Mouse (Mus musculus) spleen, adult 2 months (tissue): ENCODE results near the gene Lrba.

Experiments
- CTCF ChIP-seq: fragments of 200-500 bp; IDR thresholded peaks from 2 replicates; pipeline ENCODE4 v1.5.1; 2011; ENCODE audit warnings: mild to moderate bottlenecking, inconsistent platforms; ENCODE audit not compliant: insufficient read depth, insufficient read length, insufficient replicate concordance; ENCODE audit errors: extremely low read depth
- POLR2A ChIP-seq: fragments of 200-500 bp; IDR thresholded peaks from 2 replicates; pipeline ENCODE4 v1.6.1; 2011; ENCODE audit warnings: low read depth, low read length, inconsistent platforms

DNA sequence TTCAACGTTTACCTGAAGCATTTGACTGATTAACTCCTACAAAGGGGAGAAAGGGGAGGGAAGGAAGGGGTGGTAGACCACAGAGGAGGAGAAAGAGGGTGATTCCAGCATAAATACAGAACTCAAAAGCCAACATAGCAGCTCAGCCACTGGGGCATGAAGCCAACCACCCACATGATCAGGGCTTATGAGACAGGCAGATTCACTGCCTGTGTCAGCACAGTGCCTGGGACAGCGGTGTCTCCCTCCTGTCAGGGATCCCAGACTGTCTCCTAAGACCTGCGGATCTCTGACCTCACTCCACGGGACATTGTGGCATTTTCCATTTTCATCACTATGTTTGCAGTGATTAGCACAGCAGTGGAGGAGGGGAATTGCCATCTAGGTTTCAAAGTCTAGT lies 568.8 kb downstream of the Lrba start:
- no peak for TF ChIP-seq CTCF
- TF ChIP-seq POLR2A: no peak
